Mouse (Mus musculus) layer of hippocampus, adult 2 months (tissue): Measurements from ENCODE around the gene Itgb8. TPM values are rescaled to one million over a fixed set of nuclear protein-coding genes. Genes with fewer than 3 reads are reported as not detected.

Experiments used
- DNase-seq, 2 experiments: peaks; one replicate each; pipeline ENCODE4 v3.0.0; 2022; ENCODE audit warnings: low spot score in 2 of 2
- H3K27ac ChIP-seq: fragments of 200-600 bp; 2 replicates; pipeline ENCODE4 v1.8.1; 2022
- H3K4me3 ChIP-seq: fragments of 200-600 bp; 2 replicates; pipeline ENCODE4 v1.8.1; 2022; ENCODE audit warnings: mild to moderate bottlenecking
- CTCF ChIP-seq: fragments of 200-600 bp; conservative IDR thresholded peaks from 2 replicates; pipeline ENCODE4 v1.8.1; 2022; ENCODE audit warnings: antibody characterized with exemption, mild to moderate bottlenecking, moderate library complexity
- total RNA-seq, 2 experiments: library from RNA; stranded (reverse); gene quantifications; 2 replicates each; pipeline ENCODE4 v1.2.3; 2021

Gene Itgb8
- total RNA-seq, 2 experiments from 2014 or later, result 32.3 to 32.5 TPM

DNA sequence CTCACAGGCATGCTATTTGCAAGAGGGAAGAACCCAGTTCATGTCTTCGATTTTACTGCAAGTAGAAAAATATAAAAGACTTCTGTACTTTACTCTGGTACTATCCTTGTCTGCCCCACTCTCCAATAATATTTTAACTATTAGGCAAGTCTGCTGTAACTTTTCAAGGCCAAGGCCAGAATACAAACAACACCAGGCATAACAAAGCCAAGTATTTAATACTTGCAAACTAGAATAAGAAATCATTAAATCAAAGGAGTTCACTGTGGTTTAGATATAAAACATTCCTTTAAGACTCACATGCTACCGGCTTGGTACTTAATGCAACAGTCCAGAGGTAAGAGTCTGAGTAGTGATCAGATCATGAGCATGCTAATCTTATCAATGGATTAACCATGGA is 9.0 kb downstream of the Itgb8 start:
- no peak overlapping the region for H3K27ac ChIP-seq
- TF ChIP-seq CTCF, result no peak
- no peak for DNase-seq

DNA sequence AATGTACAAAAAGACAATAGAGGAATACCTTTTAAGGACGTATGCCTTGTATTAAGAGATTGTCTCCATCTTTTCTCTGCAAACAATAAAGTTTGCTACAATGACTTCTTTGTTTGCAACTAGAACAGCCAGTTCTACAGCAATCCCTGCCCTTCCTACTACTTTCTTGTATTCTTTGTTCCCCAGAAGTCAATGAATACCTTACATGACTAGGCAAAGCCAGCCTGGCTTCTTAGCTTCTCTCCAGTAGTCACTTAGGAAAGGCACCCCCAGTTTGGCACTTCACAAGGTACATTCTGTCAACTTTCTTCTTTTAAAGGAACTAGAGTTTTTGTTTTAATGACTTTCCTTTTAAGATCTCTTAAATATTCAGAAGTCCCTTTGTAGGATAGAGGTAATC is 10.7 kb downstream of the Itgb8 start:
- peak overlapping the region; percentile 24; the same call in 1 of the 2 replicates for H3K27ac ChIP-seq
- no peak for TF ChIP-seq CTCF

More for the DNA sequence above, 9.0 kb downstream of the Itgb8 start:
- no peak overlapping the region for H3K4me3 ChIP-seq

DNA sequence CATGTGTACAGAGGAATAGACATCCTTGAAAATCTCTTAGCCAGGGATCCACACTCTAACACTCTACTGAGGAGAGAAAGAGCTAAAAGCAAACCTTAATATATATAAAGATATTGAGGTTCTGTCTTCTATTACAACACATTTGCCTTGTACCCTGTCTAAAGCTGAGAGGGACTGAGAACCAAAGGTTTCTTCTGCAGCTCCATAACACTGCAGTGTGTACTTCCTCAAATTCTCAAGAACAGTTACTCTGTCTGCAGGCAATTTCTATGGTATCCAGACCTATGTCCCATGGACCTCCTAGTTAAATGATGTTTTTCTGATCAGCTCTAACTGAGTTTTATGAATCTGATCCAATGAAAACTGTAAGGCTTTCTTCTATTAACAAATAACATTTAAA is 13.9 kb downstream of the Itgb8 start:
- H3K27ac ChIP-seq, result no peak overlapping the region
- no peak for DNase-seq
- TF ChIP-seq CTCF, result no peak
- H3K4me3 ChIP-seq, result no peak overlapping the region

More for the DNA sequence above, 10.7 kb downstream of the Itgb8 start:
- H3K4me3 ChIP-seq, result no peak overlapping the region
- DNase-seq, result no peak

DNA sequence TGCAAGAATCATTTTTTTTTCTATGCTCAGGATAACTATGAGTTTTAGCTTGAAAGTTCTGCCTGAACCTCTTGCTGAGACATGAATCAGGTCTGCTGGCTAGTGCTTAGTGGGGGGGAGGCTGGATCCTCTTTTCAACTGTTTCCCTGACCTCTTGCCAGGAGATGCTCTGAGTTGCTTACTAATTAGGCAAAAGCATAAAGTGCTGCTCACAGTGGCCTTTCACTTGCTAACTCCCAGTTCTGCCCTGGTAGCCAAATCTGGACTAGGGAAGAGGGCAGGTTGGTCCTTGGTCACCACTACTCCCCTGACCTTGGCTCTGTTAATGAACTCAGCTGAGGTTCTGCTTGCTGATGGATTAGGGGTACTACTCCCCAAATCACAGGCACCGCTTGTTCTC is 19.2 kb downstream of the Itgb8 start:
- peak in 1 of 2 experiments; percentile 37 for DNase-seq
- H3K27ac ChIP-seq, result peak overlapping the region; percentile 56; the same call in 1 of the 2 replicates
- TF ChIP-seq CTCF, result no peak

DNA sequence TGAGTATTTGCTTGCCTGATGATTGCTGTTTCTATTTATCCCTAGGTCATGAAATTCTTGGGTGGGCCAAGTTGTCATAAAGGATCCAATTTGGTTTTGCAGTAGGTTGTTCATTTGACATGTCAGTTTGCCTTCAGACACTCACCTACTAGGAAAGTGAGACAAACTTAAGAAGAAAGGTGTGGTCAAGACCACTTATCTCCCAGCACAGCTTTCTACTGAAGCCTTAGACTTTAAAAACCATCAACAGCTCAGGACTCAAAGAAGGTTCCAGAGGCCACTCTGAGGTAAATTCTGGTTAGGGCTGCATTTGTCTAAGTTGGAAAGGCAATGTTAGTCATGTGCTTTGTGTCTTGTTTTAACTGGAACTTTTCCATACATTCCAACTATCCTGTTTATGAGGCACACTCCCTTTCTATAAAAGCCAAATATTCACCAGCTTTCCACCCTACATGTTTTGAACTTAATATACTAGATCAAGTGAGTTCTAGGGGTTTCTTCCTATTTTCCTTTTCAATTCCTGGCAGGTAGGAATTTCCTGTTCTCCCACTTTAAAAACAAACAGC is 20.8 kb downstream of the Itgb8 start:
- Histone ChIP-seq H3K4me3 (no peak overlapping the region), H3K27ac (no peak overlapping the region)
- no peak for DNase-seq
- TF ChIP-seq CTCF, result no peak

More for the DNA sequence above, 19.2 kb downstream of the Itgb8 start:
- no peak overlapping the region for H3K4me3 ChIP-seq

DNA sequence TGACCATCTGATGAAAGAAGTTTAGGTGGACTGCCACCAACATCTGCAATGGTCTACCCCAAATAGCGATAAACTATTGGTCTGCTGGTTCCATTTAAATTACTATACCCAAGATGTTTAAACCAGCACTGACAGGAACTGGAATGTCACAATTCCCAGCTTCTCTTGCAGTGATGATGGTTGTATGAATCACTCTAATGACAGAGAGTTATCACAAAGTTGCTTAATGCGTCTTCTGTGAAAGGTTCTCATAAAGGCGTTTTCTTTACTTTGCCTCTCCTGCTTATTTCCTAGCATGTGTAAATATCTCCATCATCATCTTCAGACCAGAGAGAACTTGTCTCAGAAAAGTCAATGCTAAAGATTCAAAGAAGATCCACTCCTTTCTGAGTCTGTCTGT is 23.4 kb downstream of the Itgb8 start:
- Histone ChIP-seq H3K27ac (no peak overlapping the region), H3K4me3 (no peak overlapping the region)
- DNase-seq, result no peak
- no peak for TF ChIP-seq CTCF

DNA sequence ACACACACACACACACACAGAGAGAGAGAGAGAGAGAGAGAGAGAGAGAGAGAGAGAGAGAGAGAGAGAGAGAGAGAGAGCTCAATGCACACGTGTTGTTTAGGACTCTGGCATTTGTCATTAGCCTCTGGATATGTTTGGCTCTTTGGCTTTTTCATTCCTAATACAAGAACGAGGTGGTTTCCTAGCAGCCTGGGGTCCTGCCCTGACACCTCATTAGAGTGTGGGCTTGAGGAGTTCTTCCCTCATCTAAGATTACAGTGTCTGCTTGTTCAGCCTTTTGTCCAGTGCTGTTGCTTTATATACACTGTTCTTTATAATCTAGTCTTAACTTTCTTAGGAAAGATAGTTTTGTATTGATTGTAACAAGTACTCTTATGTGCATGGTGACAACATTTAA is 27.1 kb downstream of the Itgb8 start:
- no peak overlapping the region for H3K4me3 ChIP-seq
- no peak for TF ChIP-seq CTCF
- DNase-seq, result no peak
- no peak overlapping the region for H3K27ac ChIP-seq

DNA sequence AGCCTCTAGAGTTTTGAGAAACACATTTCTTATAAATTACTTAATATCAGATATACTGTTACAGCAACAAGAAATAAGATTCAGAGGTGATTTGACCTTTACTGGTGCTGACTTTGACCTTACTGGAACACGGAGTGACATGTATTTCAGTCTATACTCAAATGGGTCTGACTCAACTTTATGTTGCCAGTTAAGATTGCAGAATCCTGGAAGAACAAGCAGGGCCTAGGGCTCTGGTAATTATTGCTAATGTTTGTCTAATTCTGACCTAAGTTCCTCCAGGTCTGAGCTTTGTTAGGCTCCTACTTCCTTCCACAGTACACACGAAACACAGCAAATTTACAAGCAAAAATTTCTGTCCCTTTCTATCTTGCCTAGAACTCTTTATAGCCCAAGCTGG is 28.0 kb downstream of the Itgb8 start:
- no peak for TF ChIP-seq CTCF
- Histone ChIP-seq H3K27ac (peak overlapping the region; percentile 53; the same call in 1 of the 2 replicates), H3K4me3 (no peak overlapping the region)
- DNase-seq, result no peak

DNA sequence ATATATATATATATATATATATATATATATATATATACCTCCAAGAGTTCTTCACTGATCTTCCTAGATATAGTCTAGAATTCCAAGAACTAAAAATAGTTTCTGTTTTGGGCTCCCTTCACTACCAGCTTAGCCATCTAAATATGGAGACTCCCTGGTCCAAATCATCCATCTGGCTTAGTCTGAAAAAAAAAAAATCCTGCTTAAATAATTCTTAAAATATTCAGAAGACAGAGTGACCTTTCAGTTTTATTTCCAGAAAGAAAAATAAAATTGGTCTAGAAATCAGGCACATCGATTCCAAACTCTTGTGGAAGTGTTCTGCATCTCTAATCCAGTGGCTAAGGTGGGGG is 28.6 kb downstream of the Itgb8 start:
- H3K27ac ChIP-seq, result peak overlapping the region; percentile 53; the same call in 1 of the 2 replicates

DNA sequence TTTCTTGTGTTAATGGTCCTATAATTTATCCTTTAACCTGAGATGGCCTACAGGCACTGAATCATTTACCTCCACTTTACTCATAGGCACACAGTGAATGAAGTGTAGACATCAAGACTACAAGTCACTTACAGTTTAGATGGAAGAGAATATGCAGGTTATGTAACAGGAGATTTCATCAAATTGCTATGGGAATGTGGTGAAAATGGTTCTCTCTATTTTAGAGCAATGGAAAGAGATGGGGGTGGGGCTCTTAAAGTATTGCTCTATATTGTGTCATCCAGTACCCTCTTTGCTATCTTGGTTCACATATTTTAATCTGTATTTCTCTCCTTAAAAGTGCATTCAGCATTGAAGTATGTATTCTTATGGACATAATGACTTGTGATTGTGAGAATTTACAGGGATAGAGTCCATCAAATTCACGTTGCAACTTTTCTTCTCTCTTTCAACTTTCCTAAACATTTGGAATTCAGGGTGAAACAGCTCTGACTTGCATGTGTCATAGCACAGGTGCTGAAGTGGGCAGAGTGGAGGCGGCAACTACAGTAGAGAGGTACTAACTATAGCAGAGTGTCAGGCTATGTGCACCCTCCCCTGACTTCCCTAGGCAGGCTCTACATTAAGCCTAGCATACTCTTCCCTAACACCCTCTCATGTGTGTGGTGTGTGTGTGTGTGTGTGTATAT is 29.1 kb downstream of the Itgb8 start:
- no peak for DNase-seq
- H3K27ac ChIP-seq, result no peak overlapping the region
- TF ChIP-seq CTCF, result no peak
- no peak overlapping the region for H3K4me3 ChIP-seq

More for the DNA sequence above, 28.6 kb downstream of the Itgb8 start:
- no peak for DNase-seq
- TF ChIP-seq CTCF, result no peak
- no peak overlapping the region for H3K4me3 ChIP-seq

DNA sequence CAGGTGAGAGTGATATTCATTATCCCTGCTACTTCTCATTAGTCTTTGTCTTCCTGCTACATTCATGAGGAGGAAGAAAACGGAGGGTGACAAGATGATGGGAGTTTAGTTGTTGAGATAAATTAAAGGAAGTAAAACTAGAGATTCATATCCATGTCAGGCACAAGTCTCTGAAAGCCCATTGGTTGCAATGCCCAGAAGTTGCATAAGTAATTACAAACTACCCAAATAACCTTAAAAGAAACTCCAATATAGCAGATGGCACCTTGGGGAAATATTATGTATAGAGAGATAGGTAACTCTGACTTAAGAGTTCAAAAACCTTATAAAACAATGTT is 31.2 kb downstream of the Itgb8 start:
- Histone ChIP-seq H3K4me3 (no peak overlapping the region), H3K27ac (peak overlapping the region; percentile 52)
- DNase-seq, result no peak
- no peak for TF ChIP-seq CTCF

DNA sequence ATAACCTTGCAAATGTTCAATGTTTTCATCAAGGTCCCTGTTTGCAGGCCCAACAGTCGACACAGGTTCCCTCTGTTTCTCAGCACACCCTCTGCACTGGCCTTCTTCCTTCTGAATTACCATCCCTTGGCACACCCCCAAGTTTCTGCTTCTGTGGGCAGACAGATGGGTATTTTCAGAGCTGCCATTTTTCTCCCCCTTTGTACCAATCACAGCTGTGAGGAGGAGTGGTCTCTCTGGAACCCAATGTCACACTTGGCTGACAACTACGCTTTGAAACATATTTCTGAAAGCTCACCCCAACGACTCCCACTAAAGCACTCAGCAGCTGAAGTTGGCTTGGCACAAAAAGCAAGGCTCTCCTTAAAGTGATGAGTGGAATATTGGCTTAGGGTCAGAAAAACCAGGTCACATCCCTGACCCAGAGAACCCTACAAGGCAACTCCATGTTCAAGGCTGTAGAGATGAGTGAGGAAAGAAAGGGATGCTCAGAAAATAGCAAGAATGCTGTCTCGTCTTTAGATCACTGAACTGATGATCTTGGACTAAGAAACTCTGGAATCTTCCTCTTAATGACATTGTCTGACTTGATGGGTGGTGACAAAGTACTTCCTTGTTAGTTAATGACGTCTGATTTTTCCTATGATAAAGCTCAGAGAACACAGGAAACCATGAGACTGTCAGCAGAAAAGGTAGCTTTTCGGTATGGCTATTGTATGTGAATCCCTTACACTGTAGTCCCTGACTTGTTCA is 31.7 kb downstream of the Itgb8 start:
- peak; percentile 55 to 67 for DNase-seq
- H3K4me3 ChIP-seq, result no peak overlapping the region
- peak overlapping the region; percentile 52 for H3K27ac ChIP-seq
- no peak for TF ChIP-seq CTCF

DNA sequence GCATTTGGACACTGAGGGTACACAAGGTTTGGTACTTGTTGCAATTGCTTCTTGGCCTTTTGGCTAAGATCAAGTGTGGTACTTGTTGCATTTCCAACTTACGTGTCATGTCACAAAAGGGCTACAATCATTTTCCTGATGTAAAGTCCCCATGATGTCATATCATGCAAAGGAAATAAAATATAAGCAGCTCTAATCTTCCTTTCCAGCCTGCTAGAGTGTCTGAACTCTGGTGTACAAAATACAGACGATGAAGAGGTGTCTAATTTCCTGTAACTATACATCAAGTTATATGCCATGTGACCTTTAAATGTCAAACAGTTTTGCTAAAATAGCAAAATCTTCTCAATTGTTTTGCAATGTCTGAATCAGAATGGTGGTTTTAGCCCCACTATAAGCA is 34.2 kb downstream of the Itgb8 start:
- Histone ChIP-seq H3K4me3 (no peak overlapping the region), H3K27ac (no peak overlapping the region)
- no peak for DNase-seq
- TF ChIP-seq CTCF, result no peak
